Mouse (Mus musculus): ENCODE measurements around the gene Olfr1085. TPM values are rescaled to one million over a fixed set of nuclear protein-coding genes. Genes with fewer than 3 reads are reported as not detected.

The Olfr1085 gene
- polyA plus RNA-seq (2017; shearing (Covaris generic)), result not detected

GRCm38 (mm10) chr2:86661919-86662318, at the start of gene Olfr1085:
TSS of gene Olfr1085 (minus strand) at chr2:86662019.

GRCm38 (mm10) chr2:86698295-86698694, 36.5 kb upstream of the Olfr1085 start, which contains the start of gene Olfr1087:
TSS of gene Olfr1087 (minus strand) at chr2:86698395.

GRCm38 (mm10) chr2:86679992-86680391, 18.2 kb upstream of the Olfr1085 start, which contains the start of gene Olfr1086:
TSS of gene Olfr1086 (minus strand) at chr2:86680092.

DNA sequence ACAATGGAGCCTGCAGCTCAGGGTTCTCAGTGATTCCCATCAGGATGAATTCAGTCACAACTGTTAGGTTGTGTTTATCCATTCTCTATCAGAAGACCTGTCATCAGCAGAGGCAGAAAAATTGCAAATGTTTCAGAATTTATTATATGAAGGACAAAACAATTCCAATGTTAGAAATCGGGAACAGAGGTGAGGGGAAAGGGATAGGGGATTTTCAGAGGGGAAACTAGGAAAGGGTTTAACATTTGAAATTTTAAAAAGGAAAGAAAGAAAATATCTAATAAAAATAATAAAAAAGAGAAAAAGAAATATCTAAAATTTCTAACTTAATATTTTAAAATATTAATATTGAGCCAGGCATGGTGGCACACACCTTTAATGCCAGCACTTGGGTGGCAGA, 22.2 kb downstream of the Olfr1085 start, which contains the start of gene Olfr1084:
Gene Olfr1084, minus strand, starts transcription at position 101 of the 400 bp plus-strand sequence.

Other genes with a start within 250 kb of the Olfr1085 start
- gene Olfr1061, start 248.0 kb downstream of the Olfr1085 start, polyA plus RNA-seq (2017; shearing (Covaris generic)), result not detected
- gene Olfr1062, start 235.3 kb downstream of the Olfr1085 start, polyA plus RNA-seq (2017; shearing (Covaris generic)), result not detected
- gene Olfr1065, start 211.4 kb downstream of the Olfr1085 start, polyA plus RNA-seq (2017; shearing (Covaris generic)), result under 1 TPM in 1 of 2 experiments, not detected in 1; 0.34 TPM
- gene Olfr1066, start 205.8 kb downstream of the Olfr1085 start, polyA plus RNA-seq (2017; shearing (Covaris generic)), result not detected
- gene Olfr228, start 174.6 kb downstream of the Olfr1085 start, polyA plus RNA-seq (2017; shearing (Covaris generic)), result not detected
- not detected for gene Olfr1076, start 153.6 kb downstream of the Olfr1085 start, polyA plus RNA-seq (2017; shearing (Covaris generic))
- not detected for gene Olfr1079, start 119.5 kb downstream of the Olfr1085 start, polyA plus RNA-seq (2017; shearing (Covaris generic))
- not detected for gene Olfr1080, start 103.8 kb downstream of the Olfr1085 start, polyA plus RNA-seq (2017; shearing (Covaris generic))
- not detected for gene Olfr1082, start 63.1 kb downstream of the Olfr1085 start, polyA plus RNA-seq (2017; shearing (Covaris generic))
- not detected for gene Olfr1084, start 22.3 kb downstream of the Olfr1085 start, polyA plus RNA-seq (2017; shearing (Covaris generic))
- not detected for gene Olfr1086, start 18.1 kb upstream of the Olfr1085 start, polyA plus RNA-seq (2017; shearing (Covaris generic))
- gene Olfr1087, start 36.4 kb upstream of the Olfr1085 start, polyA plus RNA-seq (2017; shearing (Covaris generic)), result not detected
- gene Olfr1089, start 71.7 kb upstream of the Olfr1085 start, polyA plus RNA-seq (2017; shearing (Covaris generic)), result not detected
- gene Olfr1090, start 97.0 kb upstream of the Olfr1085 start, polyA plus RNA-seq (2017; shearing (Covaris generic)), result under 1 TPM in 1 of 2 experiments, not detected in 1; 0.56 TPM
- not detected for gene Olfr1093, start 120.5 kb upstream of the Olfr1085 start, polyA plus RNA-seq (2017; shearing (Covaris generic))
- gene Olfr141, start 148.0 kb upstream of the Olfr1085 start, polyA plus RNA-seq (2017; shearing (Covaris generic)), result not detected
- not detected for gene Olfr1094, start 162.6 kb upstream of the Olfr1085 start, polyA plus RNA-seq (2017; shearing (Covaris generic))
- gene Olfr1095, start 189.7 kb upstream of the Olfr1085 start, polyA plus RNA-seq (2017; shearing (Covaris generic)), result under 1 TPM in 1 of 2 experiments, not detected in 1; 0.57 TPM
- under 1 TPM; 0.04 to 0.28 TPM for gene Gm13723, start 212.8 kb upstream of the Olfr1085 start, polyA plus RNA-seq (2017; shearing (Covaris generic))
- gene Olfr1097, start 230.2 kb upstream of the Olfr1085 start, polyA plus RNA-seq (2017; shearing (Covaris generic)), result under 1 TPM in 1 of 2 experiments, not detected in 1; 0.17 TPM